Comparison of ENCODE assay signal across 14 mouse cellular contexts in the genomic region with DNA sequence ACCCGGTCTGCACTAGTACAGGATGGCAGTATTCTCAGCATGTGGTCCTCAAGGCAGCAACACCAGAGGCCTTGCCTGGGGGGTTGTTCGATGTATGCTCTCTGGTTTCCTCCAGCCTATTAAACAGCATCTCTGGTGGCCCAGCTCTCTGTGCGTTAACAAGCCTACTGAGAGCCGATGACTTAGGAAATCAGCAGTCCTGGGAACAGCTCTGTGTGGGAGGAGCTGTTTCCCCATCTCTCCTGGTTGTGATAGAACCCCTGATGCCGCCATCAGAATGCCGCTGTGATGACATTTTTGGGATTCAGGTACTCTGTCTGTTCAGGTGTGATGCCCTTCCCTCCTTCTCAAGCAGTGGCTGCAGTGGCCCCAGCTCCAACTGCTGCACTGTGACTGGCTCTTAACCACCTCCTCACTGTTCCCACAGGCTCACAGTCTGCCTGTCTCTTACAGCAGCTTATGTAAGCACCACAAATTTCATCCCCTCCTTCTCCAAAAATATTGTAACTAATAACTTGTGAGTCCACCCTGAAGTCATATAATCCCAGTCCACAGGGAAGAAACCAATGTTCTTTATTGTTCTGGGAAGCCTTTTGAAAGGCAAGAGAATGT.
"Had no signal": no experiment of that assay in that cellular context is flagged by ENCODE, and none has a peak within 500 bp of the region (broad histone marks: within the 10 kb centered on the region; RNA-seq: fewer than 3 reads in every experiment).

No protein-coding gene starts in this region.

- H3K27ac ChIP-seq: macrophage; midbrain, embryonic 13.5 days; midbrain, embryonic 15.5 days; neural tube, embryonic 12.5 days; stomach, embryonic 15.5 days; stomach, postnatal 0 days had no signal

- H3K4me3 ChIP-seq: megakaryocyte, embryonic 14.5 days; midbrain, embryonic 13.5 days; midbrain, embryonic 15.5 days; neural tube, embryonic 12.5 days; stomach, embryonic 15.5 days had no signal

- DNase-seq: lung, adult 18-20 months; lung, embryonic 14.5 days; lung, postnatal 10 days; right cerebral cortex, postnatal 14 days; thymus, adult 2 months; thymus, postnatal 25 days; thymus, postnatal 4 days had no signal
